Mouse (Mus musculus) bone marrow, adult 2 months (tissue): Measurements from ENCODE around the gene Vamp5.

Experiments used
- CTCF ChIP-seq: fragments of 200-500 bp; IDR thresholded peaks from 2 replicates; pipeline ENCODE4 v1.5.1; 2011; ENCODE audit warnings: low read length, control low read depth; ENCODE audit not compliant: control insufficient read depth, insufficient read depth
- POLR2A ChIP-seq: fragments of 200-500 bp; IDR thresholded peaks from 2 replicates; pipeline ENCODE4 v1.6.1; 2011; ENCODE audit warnings: low read depth, mild to moderate bottlenecking, control low read depth, low read length, borderline replicate concordance; ENCODE audit not compliant: control insufficient read depth

DNA sequence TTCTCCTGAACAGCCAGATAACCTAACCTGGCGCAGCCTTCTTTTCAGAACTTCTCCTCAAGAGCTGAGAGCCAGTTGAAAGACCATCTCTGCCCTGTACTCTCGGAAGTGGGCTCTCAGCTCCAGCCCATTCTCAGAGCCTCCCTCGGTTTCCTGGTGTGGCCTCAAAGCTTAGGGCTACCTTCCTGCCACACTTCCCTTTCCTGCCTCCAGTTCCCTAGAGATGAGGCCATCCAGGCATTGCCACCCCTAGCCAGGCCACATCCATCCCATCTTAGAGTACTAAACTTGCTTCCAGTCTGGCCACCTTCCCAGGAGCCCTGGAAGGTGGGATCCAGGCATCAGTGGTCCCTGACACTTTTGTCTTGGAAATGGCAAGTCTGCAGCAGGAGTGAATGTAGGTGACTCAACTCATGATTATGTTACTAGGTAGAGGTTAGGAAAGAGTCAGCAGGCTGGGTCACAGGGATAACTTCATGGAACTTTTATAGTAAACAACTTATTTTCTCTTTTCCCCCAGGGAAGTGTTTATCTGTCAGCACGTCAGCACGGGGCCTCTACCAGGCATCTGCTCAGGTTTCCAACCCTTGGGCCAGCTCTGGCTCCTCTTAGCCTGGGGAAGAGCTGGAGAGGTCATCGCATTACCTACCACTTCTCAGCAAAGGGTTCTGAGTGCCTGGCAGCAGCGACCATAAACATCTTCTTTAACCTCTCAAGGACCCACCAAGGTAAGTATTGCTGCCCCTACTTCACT is 714 bp downstream of the Vamp5 start:
- no peak for TF ChIP-seq POLR2A
- TF ChIP-seq CTCF = no peak
